Mouse (Mus musculus) MEL (cell line): ENCODE data around the gene Zfp622.

Experiments
- CHD2 ChIP-seq: IDR thresholded peaks from 2 replicates; pipeline ENCODE4 v1.6.1; 2011; ENCODE audit warnings: low read length, improper control_type of control experiment
- CTCF ChIP-seq, 3 experiments: IDR thresholded peaks in 2 of 3; conservative IDR thresholded peaks in 1 of 3; 2 replicates each; pipeline ENCODE4 v1.5.1; 2011 to 2012; ENCODE audit warnings: low read length in 3 of 3, low read depth in 2 of 3, mild to moderate bottlenecking in 2 of 3, improper control_type of control experiment in 1 of 3, inconsistent platforms in 1 of 3, mixed read lengths in 1 of 3, moderate library complexity in 1 of 3; ENCODE audit not compliant: control insufficient read depth in 1 of 3, insufficient read depth in 1 of 3, poor library complexity in 1 of 3, severe bottlenecking in 1 of 3
- MEF2A ChIP-seq: IDR thresholded peaks from 2 replicates; pipeline ENCODE4 v1.6.1; 2014; ENCODE audit warnings: low read depth, mild to moderate bottlenecking, inconsistent platforms, low read length, improper control_type of control experiment; ENCODE audit not compliant: poor library complexity, insufficient replicate concordance, severe bottlenecking; ENCODE audit errors: extremely low read depth
- POLR2A ChIP-seq, 2 experiments: IDR thresholded peaks; 2 replicates each; pipeline ENCODE4 v1.6.1; 2011 to 2012; ENCODE audit warnings: low read length in 2 of 2, mild to moderate bottlenecking in 2 of 2, control low read depth in 1 of 2, improper control_type of control experiment in 1 of 2, low read depth in 1 of 2, moderate library complexity in 1 of 2; ENCODE audit not compliant: control insufficient read depth in 1 of 2, insufficient read depth in 1 of 2, poor library complexity in 1 of 2
- TAL1 ChIP-seq: IDR thresholded peaks from 2 replicates; pipeline ENCODE4 v1.6.1; 2012; ENCODE audit warnings: mild to moderate bottlenecking, inconsistent platforms, low read length, moderate library complexity, mixed read lengths
- TBP ChIP-seq: IDR thresholded peaks from 2 replicates; pipeline ENCODE4 v1.8.0; 2011; ENCODE audit warnings: low read depth, low read length, improper control_type of control experiment
- ZKSCAN1 ChIP-seq: IDR thresholded peaks from 2 replicates; pipeline ENCODE4 v1.6.1; 2012; ENCODE audit warnings: low read depth, mild to moderate bottlenecking, inconsistent platforms, low read length, improper control_type of control experiment, moderate library complexity

- TF ChIP-seq POLR2A (IDR thresholded peaks at IDR 0.05; ENCODE audit: control insufficient read depth in 1 of 2, insufficient read depth in 1 of 2, low read depth in 1 of 2, low read length in 2 of 2, poor library complexity in 1 of 2) (no peak), CTCF (IDR thresholded peaks at IDR 0.05 in 2 of 3, conservative IDR thresholded peaks at IDR 0.05 in 1 of 3; ENCODE audit: control insufficient read depth in 1 of 3, insufficient read depth in 1 of 3, low read depth in 2 of 3, low read length in 3 of 3, poor library complexity in 1 of 3, severe bottlenecking in 1 of 3) (no peak), TAL1 (peak; percentile 34; the same call in 1 of the 2 replicates), TBP (no peak), MEF2A (no peak), ZKSCAN1 (no peak), CHD2 (no peak)
Measured at GRCm38 (mm10) chr15:25943386-25944137, 40.6 kb upstream of the Zfp622 start.
